Mouse (Mus musculus): ENCODE measurements around the gene Tbc1d2.
"Not testable (repeated sequence)": the region's sequence is repeated elsewhere in the genome, so short reads cannot be mapped to it uniquely, and the experiment has no call there.

The Tbc1d2 gene

GRCm38 (mm10) chr4:46581577-46581976 lies 68.4 kb downstream of the Tbc1d2 start:
- DNase-seq (ENCODE audit: low read depth, low spot score), result peak; percentile 24

GRCm38 (mm10) chr4:46580799-46581243 lies 69.2 kb downstream of the Tbc1d2 start:
- not testable (repeated sequence) for DNase-seq (ENCODE audit: low read depth, low spot score)

- DNase-seq (ENCODE audit: low read depth, low spot score), result not testable (repeated sequence)
Observed at GRCm38 (mm10) chr4:46578796-46579346, 71.1 kb downstream of the Tbc1d2 start.

- DNase-seq (ENCODE audit: low read depth, low spot score), result no peak
Observed at GRCm38 (mm10) chr4:46578228-46578627, 71.8 kb downstream of the Tbc1d2 start.

GRCm38 (mm10) chr4:46575509-46576284 lies 74.3 kb downstream of the Tbc1d2 start:
- not testable (repeated sequence) for DNase-seq (ENCODE audit: low read depth, low spot score)

GRCm38 (mm10) chr4:46574841-46575240 lies 75.2 kb downstream of the Tbc1d2 start:
- no peak for DNase-seq (ENCODE audit: low read depth, low spot score)

GRCm38 (mm10) chr4:46574024-46574753 lies 75.8 kb downstream of the Tbc1d2 start:
- DNase-seq (ENCODE audit: low read depth, low spot score), result no peak

- no peak for DNase-seq (ENCODE audit: low read depth, low spot score)
Observed at GRCm38 (mm10) chr4:46572616-46573015, 77.4 kb downstream of the Tbc1d2 start.

GRCm38 (mm10) chr4:46571744-46572143 lies 78.3 kb downstream of the Tbc1d2 start:
- DNase-seq (ENCODE audit: low read depth, low spot score), result no peak

GRCm38 (mm10) chr4:46569671-46570070 lies 80.3 kb downstream of the Tbc1d2 start:
- no peak for DNase-seq (ENCODE audit: low read depth, low spot score)

GRCm38 (mm10) chr4:46568169-46568568 lies 81.8 kb downstream of the Tbc1d2 start:
- no peak for DNase-seq (ENCODE audit: low read depth, low spot score)

- no peak for DNase-seq (ENCODE audit: low read depth, low spot score)
Observed at GRCm38 (mm10) chr4:46566931-46567671, 82.9 kb downstream of the Tbc1d2 start.

GRCm38 (mm10) chr4:46565393-46565955 lies 84.5 kb downstream of the Tbc1d2 start:
- DNase-seq (ENCODE audit: low read depth, low spot score), result no peak

GRCm38 (mm10) chr4:46564247-46564646 lies 85.8 kb downstream of the Tbc1d2 start:
- DNase-seq (ENCODE audit: low read depth, low spot score), result no peak

GRCm38 (mm10) chr4:46563847-46564246 lies 86.2 kb downstream of the Tbc1d2 start:
- no peak for DNase-seq (ENCODE audit: low read depth, low spot score)

GRCm38 (mm10) chr4:46562841-46563240 lies 87.2 kb downstream of the Tbc1d2 start:
- no peak for DNase-seq (ENCODE audit: low read depth, low spot score)

- DNase-seq (ENCODE audit: low read depth, low spot score), result no peak
Observed at GRCm38 (mm10) chr4:46562037-46562436, 88.0 kb downstream of the Tbc1d2 start.

- DNase-seq (ENCODE audit: low read depth, low spot score), result no peak
Observed at GRCm38 (mm10) chr4:46560069-46560705, 89.8 kb downstream of the Tbc1d2 start.

GRCm38 (mm10) chr4:46558672-46559667 lies 91.0 kb downstream of the Tbc1d2 start:
- DNase-seq (ENCODE audit: low read depth, low spot score), result no peak

GRCm38 (mm10) chr4:46556933-46557332 lies 93.1 kb downstream of the Tbc1d2 start:
- DNase-seq (ENCODE audit: low read depth, low spot score), result no peak

Measured in ZHBTc4 (cell line).